Mouse (Mus musculus) yolk sac, embryonic 10.5 days (tissue): Measurements from ENCODE around the gene Cfc1.
"Not testable (repeated sequence)": the region's sequence is repeated elsewhere in the genome, so short reads cannot be mapped to it uniquely, and the experiment has no call there.

Experiments used
- DNase-seq: peaks from one replicate; pipeline ENCODE4 v3.0.0-alpha.2; 2017; ENCODE audit warnings: low spot score

The Cfc1 gene

GRCm38 (mm10) chr1:34535043-34535698, at the start of gene Cfc1:
Gene Cfc1, plus strand, starts transcription at chr1:34535648.
- DNase-seq = not testable (repeated sequence)

GRCm38 (mm10) chr1:34487383-34487782, 48.1 kb upstream of the Cfc1 start:
- DNase-seq = no peak

GRCm38 (mm10) chr1:34489852-34490541, 45.5 kb upstream of the Cfc1 start:
- DNase-seq = no peak

DNA sequence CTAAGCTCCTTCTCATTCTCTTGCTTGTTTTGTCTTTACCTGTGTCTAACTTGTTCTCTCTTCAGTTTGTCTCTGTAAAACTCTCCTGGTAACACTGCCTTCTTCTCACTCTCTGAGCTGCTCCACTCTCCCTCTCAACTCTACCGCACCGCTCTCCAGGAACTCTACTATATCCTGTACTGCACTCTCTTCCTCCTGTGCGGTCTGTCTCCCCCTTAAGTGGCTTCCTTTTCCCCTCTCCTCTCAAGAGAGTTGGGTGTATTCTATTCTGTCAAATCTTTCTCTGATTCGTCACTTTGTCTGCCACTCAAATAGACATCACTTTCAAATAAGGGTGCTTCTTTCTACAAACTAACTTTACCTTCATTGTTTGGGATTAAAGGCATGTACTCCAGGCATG, 44.0 kb upstream of the Cfc1 start:
- no peak for DNase-seq

GRCm38 (mm10) chr1:34502991-34503390, 32.5 kb upstream of the Cfc1 start:
- DNase-seq = no peak

DNA sequence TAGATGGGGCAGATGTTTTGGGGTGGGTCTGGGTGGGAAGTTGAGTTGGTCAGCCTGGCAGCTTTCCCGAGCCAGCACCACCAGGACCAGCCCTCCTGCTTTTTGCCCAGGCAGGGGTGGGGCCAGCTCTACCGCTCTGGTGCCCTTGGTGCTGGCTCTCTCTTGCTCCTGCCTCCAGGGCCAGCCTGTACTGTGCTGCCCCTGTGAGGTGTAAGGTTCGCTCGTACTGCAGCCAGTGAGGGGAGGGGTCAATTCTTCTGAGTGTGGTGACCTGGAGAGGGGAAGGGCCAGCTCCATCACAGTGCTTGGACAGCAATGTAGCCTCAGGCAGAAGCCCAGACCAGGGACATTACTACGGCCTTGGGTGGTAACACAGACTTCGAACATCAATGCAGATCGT, 30.1 kb upstream of the Cfc1 start:
- no peak for DNase-seq

DNA sequence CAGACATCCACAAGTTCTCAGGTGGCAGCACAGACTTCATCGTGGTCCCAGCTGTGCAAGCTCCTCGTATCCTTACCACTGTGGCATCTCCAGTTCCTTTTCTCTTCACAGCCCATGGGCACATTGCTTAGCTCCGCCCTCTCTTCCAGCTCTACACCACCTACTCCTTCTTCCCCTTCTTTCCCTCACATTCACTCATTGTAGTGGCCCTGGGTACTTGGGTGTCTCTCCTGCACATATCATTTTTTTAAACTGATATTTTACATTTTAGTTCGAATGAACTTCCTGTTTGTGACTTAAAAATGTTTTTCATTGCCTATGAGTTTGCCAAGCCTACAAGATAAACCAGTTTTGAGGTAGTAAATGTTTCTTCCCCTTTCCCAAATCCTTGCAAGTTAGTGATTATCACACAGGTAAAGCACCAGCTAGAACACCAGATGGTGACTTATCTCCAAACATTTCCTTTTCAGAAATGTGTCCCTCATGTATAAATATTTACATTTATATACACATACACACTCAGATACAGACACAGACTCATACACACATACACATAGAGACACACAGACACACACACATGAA, 29.4 kb upstream of the Cfc1 start:
- DNase-seq = no peak

DNA sequence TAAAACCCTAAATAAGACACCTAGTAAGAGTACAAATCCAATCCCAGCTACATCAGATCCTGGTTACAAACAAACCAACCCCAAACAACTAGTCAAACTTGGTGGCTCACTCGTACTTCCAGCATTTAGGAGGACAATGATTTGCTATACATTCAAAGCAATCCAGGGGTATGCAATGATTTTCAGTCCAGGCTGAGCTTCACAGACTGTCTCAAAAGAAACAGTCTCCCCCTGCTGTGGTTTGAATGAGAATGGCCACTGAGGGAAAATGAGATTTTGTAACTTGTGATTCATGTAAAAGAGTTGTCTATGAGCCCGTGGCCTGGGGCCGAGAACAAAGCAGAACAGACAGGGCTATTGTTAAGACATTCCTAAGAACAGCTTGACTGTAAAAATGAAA, 27.5 kb upstream of the Cfc1 start:
- DNase-seq = no peak

DNA sequence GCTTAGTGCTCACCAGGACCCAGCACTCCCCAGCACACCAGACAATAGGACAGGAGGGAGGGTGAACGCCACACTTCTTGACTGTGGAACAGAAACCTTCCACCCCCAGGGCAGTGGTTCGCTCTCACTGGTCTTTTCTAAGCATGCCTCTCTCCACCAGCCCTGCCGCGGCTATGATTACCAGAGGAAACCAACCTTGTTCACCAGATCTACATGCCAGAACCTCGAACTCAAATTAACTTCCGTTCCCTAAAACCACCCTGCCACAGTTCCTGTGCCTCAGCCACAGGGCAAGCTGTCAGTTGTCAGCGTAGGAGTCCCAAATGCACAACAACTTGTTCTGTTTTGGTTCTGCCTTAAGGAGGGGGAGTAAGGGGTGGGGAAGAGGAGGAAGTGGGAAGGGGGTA, 24.9 kb upstream of the Cfc1 start:
- DNase-seq = no peak

DNA sequence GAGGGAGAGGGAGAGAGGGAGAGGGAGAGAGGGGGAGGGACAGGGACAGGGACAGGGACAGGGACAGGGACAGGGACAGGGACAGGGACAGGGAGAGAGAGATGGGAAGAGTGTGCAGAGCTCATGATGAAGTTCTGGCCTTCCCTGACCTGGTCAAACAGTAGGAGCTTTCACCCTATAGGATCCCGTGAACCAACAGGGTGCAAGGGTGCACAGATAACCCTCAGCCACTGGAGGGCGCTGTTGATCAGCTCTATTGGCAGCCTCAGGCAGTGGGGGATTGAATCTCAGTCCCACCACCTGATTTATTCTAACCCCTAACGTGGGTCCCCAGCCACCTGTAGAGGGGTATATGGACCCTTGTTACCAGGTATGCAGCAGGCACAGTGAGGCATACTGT, 24.4 kb upstream of the Cfc1 start:
- DNase-seq = no peak

DNA sequence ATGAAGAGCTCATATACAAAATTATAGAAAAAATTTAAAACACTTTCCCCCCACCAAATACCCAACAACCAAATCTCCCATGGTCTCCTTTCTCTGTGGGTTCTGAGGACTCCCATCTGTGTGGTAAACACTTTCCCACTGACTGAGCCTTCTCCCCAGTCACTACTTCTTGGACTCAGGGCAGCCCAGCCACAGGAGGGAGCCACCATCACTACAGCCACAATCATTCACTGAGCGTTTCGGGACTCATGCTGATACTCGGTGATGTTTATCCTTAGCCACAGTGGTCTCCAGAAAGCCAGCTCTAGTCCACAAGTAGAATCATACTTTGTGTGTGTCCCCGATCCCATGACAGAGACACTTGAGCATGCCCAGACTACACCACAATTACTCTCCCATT, 22.4 kb upstream of the Cfc1 start:
- DNase-seq = no peak

DNA sequence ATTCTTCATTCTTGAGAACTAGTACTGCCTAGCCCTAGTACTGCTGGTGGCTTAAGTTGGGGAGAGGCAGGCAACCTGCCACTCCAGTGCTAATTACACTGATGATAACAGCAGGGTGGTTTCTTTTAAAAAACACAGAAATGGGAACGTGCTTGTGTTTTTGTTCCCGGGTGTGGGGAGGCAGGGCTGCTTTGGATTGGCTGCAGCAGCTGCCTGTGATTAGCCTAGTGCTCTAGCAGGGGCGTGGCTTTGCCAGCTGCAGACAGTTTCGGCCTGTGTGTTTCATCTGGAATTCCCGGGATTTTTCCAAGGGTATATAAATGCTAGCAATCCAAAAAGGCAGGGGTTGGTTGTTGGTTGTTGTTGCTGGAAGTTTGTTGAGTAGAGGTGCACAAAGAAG, 18.9 kb upstream of the Cfc1 start:
- no peak for DNase-seq

DNA sequence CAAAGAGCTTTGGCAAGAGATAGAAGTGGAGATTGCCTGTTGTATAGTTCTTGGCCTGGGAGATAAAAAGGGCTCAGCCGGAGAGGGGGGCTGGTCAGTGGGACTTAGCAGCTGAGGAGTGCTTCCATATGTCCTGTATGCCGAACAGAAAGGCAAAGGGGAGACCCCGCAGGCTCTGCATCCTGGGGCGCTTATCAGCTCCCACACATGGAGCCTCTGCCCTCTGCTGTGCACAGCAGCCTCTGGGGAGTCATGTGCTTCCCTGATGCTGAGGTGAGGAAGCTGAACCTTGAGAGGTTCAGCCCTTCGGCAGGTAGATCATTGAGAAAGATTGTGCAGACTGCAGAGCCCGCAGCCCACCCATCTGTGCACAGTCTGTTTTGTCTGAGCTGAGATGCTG, 18.2 kb upstream of the Cfc1 start:
- DNase-seq = not testable (repeated sequence)

DNA sequence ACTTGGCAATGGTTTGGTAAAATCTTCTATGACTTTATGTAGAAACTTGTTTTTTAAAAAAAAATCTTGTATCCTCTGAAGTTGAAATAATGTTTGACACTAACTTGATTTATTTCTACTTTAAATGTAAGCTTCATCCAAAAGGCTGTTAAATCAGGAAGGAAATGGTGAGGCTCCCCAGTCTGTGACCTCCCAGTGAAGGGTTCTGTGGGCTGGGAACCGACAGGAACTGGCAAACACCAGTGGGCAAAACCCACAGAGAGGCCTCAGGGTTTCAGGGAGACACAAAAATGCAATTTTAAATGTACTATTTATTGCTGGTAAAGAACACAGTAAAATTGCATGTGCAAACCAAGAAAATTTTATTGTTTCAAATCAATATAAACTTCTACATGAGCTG, 17.7 kb upstream of the Cfc1 start:
- not testable (repeated sequence) for DNase-seq

DNA sequence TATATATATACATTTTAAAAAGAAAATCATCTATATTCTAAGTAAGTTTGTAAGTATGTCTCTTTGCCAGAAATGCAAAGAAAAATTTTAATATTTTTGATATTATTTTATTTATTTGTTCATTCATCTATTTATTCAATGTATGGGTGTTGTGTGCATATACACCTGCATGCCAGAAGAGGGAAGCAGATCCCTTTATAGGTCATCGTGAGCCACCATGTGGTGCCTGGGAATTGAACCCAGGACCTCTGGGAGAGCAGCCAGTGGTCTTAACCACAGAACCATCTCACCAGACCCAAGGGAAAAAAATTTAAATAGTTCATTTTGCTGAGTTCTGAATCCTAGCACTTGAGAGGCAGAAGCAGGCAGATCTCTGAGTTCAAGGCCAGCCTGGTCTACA, 17.2 kb upstream of the Cfc1 start:
- no peak for DNase-seq

GRCm38 (mm10) chr1:34522205-34522849, 13.1 kb upstream of the Cfc1 start:
- DNase-seq = no peak

- DNase-seq = no peak
These were observed 12.6 kb upstream of the Cfc1 start for GRCm38 (mm10) chr1:34522850-34523244.

DNA sequence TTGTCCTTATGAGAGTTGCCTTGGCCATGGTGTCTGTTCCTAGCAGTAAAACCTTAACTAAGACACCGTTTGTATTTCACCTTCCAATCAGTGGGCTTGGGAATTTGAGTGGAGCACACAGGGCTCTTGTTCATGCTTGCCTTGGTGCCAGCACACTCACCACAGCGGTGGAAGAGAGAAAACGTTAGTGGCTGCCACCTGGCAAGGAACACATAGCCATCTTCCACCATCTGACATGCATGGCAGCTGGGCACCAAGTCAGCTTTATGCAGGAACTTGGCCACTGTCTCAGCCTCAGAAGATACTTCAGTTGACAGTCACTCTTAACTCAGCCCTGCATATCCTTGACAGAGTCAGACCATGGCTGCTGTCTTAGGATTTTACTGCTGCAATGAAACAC, 11.8 kb upstream of the Cfc1 start:
- no peak for DNase-seq

GRCm38 (mm10) chr1:34534574-34534973, 874 bp upstream of the Cfc1 start:
- not testable (repeated sequence) for DNase-seq

DNA sequence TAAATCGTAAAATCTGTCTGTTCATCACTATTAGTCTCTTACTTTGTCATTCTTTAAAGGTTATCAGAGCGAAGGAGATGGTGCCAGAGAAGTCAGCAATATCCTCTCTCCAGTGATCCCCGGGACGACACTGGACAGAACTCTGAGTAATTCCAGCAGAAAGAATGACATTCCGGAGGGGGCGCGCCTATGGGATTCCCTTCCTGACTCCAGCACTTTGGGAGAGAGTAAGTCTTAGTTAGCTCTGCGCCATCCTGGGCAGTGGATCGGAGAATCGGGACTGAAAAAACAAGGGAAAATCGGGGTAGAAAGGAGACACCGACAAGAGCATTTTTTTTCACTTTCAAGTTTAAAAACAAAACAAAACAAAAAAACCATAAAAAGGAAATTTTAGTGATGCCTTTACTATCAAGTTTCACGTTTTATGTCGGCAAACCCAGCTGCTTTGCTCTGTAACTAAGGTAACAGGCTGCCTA, 881 bp downstream of the Cfc1 start:
- DNase-seq = no peak

- peak; percentile 62 for DNase-seq
These were observed 1.5 kb downstream of the Cfc1 start for GRCm38 (mm10) chr1:34536767-34537485.

- no peak for DNase-seq
These were observed 11.6 kb downstream of the Cfc1 start for GRCm38 (mm10) chr1:34547074-34547473.
